Mouse (Mus musculus): ENCODE measurements around the gene Gak. TPM values are rescaled to one million over a fixed set of nuclear protein-coding genes. Genes with fewer than 3 reads are reported as not detected.

Gak gene
- polyA plus RNA-seq, 1 experiment from 2014 or later, result 54.9 TPM

DNA sequence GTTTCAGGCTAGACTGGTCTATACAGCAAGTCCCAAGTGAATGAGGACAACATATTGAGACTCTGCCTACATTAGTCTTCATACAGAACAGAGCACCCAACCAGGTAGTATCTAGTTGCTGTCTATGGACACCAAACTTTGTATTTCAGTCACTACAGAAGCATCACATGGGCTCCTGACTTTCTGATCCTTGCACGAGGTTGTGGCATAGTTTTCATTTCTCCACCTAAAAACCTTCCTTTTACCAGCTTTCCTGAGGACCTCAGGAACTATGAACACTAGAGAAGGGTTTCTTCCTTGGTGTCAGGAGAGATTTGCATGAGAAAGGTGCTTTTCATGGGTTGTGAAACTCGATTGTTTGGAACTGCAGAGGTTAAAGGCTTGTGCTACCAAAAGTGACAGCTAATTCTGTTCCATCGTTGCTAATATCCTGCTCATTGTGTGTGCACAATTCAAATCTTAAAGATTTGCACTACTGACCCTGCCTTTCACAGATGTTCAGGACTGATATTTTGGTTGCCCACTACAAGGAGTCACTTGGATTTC is 38.9 kb upstream of the Gak start:
- H3K4me2 ChIP-seq, result peak overlapping the region; percentile 69
- no peaks in the 10 kb centered on the region for H3K36me3 ChIP-seq (replicated peaks)
- H3K9ac ChIP-seq, result peak overlapping the region; percentile 64
- peaks cover 22% of the 10 kb centered on the region for H3K4me1 ChIP-seq
- H3K27me3 ChIP-seq (replicated peaks), result peaks cover 6% of the 10 kb centered on the region; the same call in 1 of the 2 replicates
- peak overlapping the region; percentile 50 for H3K4me3 ChIP-seq
- peak overlapping the region; percentile 87 for H3K27ac ChIP-seq
- WGBS, result 9% methylated on average over 3 of the region's 3 CpGs
- ATAC-seq (replicated peaks), result no peak; the same call in 1 of the 2 replicates
- H3K9me3 ChIP-seq, result no peaks in the 10 kb centered on the region; the same call in 1 of the 2 replicates

- WGBS, result 88% methylated on average over 2 of the region's 2 CpGs
- H3K4me2 ChIP-seq, result no peak overlapping the region
- no peak overlapping the region for H3K4me3 ChIP-seq
- H3K9ac ChIP-seq, result no peak overlapping the region
- no peak for ATAC-seq (replicated peaks)
- H3K27ac ChIP-seq, result no peak overlapping the region
- H3K27me3 ChIP-seq (replicated peaks), result peaks cover 8% of the 10 kb centered on the region; the same call in 1 of the 2 replicates
- no peaks in the 10 kb centered on the region; the same call in 1 of the 2 replicates for H3K9me3 ChIP-seq
- H3K36me3 ChIP-seq (replicated peaks), result no peaks in the 10 kb centered on the region
- peaks cover 22% of the 10 kb centered on the region for H3K4me1 ChIP-seq
Measured at GRCm38 (mm10) chr5:108667370-108667769, 37.8 kb upstream of the Gak start.

GRCm38 (mm10) chr5:108665066-108665465 is 35.5 kb upstream of the Gak start:
- no peak for ATAC-seq (replicated peaks)

DNA sequence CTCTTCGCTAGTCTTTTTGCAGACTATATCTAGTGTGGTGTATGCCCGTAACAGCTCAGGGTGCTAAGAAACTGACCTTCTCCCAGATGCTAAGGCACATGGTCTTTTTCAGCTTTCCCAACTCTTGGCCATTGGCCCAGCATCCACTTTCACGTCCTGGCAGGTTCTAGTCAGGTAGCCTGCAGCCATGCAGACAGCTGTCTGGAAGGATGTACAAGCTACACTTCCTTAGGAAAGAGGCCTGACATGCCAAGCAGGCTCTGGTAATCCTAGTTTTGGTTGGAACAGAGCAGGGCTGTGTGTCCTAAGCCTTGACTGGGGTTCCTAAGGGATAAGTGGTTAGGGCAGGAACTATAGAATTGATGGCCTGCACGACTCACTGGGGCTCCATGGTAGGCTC is 33.2 kb upstream of the Gak start:
- Histone ChIP-seq H3K27me3 (replicated peaks) (peaks cover 8% of the 10 kb centered on the region; the same call in 1 of the 2 replicates), H3K27ac (no peak overlapping the region), H3K9ac (no peak overlapping the region), H3K4me3 (no peak overlapping the region), H3K4me2 (no peak overlapping the region), H3K9me3 (no peaks in the 10 kb centered on the region), H3K36me3 (replicated peaks) (no peaks in the 10 kb centered on the region), H3K4me1 (peaks cover 29% of the 10 kb centered on the region)
- ATAC-seq (replicated peaks), result no peak
- 84% methylated on average over 4 of the region's 4 CpGs for WGBS

More at GRCm38 (mm10) chr5:108665066-108665465, 35.5 kb upstream of the Gak start:
- Histone ChIP-seq H3K9ac (no peak overlapping the region), H3K4me2 (no peak overlapping the region), H3K36me3 (replicated peaks) (no peaks in the 10 kb centered on the region), H3K4me1 (peaks cover 22% of the 10 kb centered on the region), H3K9me3 (no peaks in the 10 kb centered on the region), H3K27me3 (replicated peaks) (peaks cover 8% of the 10 kb centered on the region; the same call in 1 of the 2 replicates), H3K4me3 (no peak overlapping the region), H3K27ac (no peak overlapping the region)
- 33% methylated on average over 3 of the region's 3 CpGs for WGBS

DNA sequence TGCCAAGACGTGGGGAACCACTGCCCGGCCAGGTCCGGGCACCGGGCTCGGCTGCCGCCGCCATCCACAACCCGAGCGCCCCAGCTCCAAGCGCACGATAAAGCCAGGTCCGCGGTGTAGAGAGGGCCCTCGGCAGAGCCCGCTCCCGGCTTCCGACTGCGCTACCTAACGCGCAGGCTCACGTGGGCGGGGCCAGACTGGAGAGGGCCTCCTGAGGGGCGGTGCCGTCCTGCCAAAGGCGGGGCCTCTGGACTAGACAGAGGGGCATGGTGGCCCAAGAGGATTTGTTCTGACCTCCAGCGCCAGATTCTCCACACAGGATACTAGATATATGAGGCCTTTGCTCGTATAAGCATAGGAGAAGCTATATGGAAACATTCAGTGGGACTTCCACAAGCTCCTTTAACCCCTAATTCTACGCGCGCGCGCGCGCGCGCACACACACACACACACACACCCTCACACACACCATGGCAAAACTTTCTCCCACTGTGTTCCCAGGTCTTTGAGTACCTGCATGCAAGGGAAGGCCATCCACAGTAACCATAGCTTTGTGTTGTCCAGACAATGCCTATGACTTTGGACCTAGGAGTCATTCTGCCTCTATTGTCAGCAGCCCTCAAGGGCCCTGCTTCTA is 31.2 kb upstream of the Gak start:
- Histone ChIP-seq H3K4me1 (peaks cover 31% of the 10 kb centered on the region), H3K27me3 (replicated peaks) (peaks cover 8% of the 10 kb centered on the region; the same call in 1 of the 2 replicates), H3K27ac (peak overlapping the region; percentile 54), H3K4me3 (peak overlapping the region; percentile 76), H3K4me2 (peak overlapping the region; percentile 81), H3K36me3 (replicated peaks) (no peaks in the 10 kb centered on the region), H3K9me3 (no peaks in the 10 kb centered on the region), H3K9ac (peak overlapping the region; percentile 88)
- ATAC-seq (replicated peaks), result peak; percentile 98
- 11% methylated on average over 36 of the region's 36 CpGs for WGBS

GRCm38 (mm10) chr5:108659698-108660631 is 30.4 kb upstream of the Gak start, which contains the start of gene Idua:
Gene Idua (plus strand): TSS chr5:108660331.
- Histone ChIP-seq H3K4me3 (peak within 1 kb of the TSS; percentile 76), H3K4me2 (peak within 1 kb of the TSS; percentile 81), H3K36me3 (replicated peaks) (0 out of 2 replicates have a peak, but pooled peaks cover 3% of the 10 kb centered on the region), H3K27me3 (replicated peaks) (peaks cover 4% of the 10 kb centered on the region; the same call in 1 of the 2 replicates), H3K4me1 (peaks cover 31% of the 10 kb centered on the region), H3K9me3 (no peaks in the 10 kb centered on the region), H3K27ac (peak within 1 kb of the TSS; percentile 54), H3K9ac (peak within 1 kb of the TSS; percentile 88)
- ATAC-seq (replicated peaks), result peak; percentile 57
- 9% methylated on average over 24 of the region's 24 CpGs for WGBS

DNA sequence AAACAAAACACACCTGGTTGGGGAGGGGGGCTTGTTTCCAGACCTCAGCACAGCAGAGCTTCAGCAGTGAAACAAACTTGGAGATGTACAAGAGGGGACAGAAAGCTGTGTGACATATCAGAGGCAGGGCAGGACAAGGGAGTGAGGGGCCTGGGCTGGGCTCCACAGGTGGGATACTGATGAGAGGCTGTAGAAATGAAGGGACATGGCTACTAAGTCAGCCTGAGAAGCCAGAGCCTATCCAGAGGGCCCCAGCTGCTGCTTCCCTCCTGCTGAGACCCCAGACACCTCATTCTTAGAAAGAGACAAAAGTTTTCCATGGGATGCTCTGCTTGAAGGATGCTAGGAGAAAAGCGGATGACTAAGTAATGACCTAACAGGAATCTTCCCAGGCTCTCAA is 29.1 kb upstream of the Gak start:
- Histone ChIP-seq H3K9ac (no peak overlapping the region), H3K36me3 (replicated peaks) (peaks cover 16% of the 10 kb centered on the region; the same call in 1 of the 2 replicates), H3K4me3 (no peak overlapping the region), H3K27me3 (replicated peaks) (0 out of 2 replicates have a peak, but pooled peaks cover 3% of the 10 kb centered on the region), H3K27ac (no peak overlapping the region), H3K9me3 (no peaks in the 10 kb centered on the region), H3K4me1 (peaks cover 31% of the 10 kb centered on the region), H3K4me2 (0 out of 2 replicates have a peak overlapping the region, but pooled peaks have one; percentile 81)
- 86% methylated on average over 1 of the region's 1 CpGs for WGBS
- no peak for ATAC-seq (replicated peaks)

DNA sequence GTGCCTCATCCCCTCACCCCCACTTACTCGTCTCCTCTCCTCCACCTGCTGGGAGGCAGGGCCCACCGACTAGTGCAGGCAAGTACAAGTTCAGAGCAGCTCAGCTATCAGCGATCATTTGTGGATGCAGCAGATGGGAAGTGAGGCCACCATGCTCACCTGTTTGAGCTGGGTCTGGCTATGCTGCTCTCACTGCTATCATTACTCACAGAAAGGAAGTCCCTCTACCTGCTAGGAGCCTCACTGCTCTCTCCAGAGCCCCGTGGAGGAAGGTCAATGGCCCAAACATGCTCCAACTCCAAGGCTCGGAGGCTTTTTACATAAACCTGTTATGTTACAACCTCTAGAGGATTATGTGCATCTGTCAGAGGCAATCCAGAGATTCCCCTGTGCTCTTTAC is 27.9 kb upstream of the Gak start:
- Histone ChIP-seq H3K4me1 (peaks cover 31% of the 10 kb centered on the region), H3K9ac (no peak overlapping the region), H3K4me3 (no peak overlapping the region), H3K27me3 (replicated peaks) (no peaks in the 10 kb centered on the region), H3K27ac (no peak overlapping the region), H3K36me3 (replicated peaks) (peaks cover 27% of the 10 kb centered on the region; the same call in 1 of the 2 replicates), H3K4me2 (no peak overlapping the region), H3K9me3 (no peaks in the 10 kb centered on the region)
- ATAC-seq (replicated peaks), result no peak
- WGBS, result 83% methylated on average over 5 of the region's 5 CpGs

- 94% methylated on average over 15 of the region's 15 CpGs for WGBS
- no peaks in the 10 kb centered on the region for H3K9me3 ChIP-seq
- peaks cover 27% of the 10 kb centered on the region; the same call in 1 of the 2 replicates for H3K36me3 ChIP-seq (replicated peaks)
- H3K4me3 ChIP-seq, result no peak overlapping the region
- H3K4me2 ChIP-seq, result no peak overlapping the region
- no peak overlapping the region for H3K27ac ChIP-seq
- H3K4me1 ChIP-seq, result peaks cover 29% of the 10 kb centered on the region
- no peak overlapping the region for H3K9ac ChIP-seq
- H3K27me3 ChIP-seq (replicated peaks), result no peaks in the 10 kb centered on the region
- no peak for ATAC-seq (replicated peaks)
Measured at GRCm38 (mm10) chr5:108655891-108656650, 26.5 kb upstream of the Gak start.

- Histone ChIP-seq H3K27ac (no peak overlapping the region), H3K36me3 (replicated peaks) (peaks cover 27% of the 10 kb centered on the region; the same call in 1 of the 2 replicates), H3K27me3 (replicated peaks) (no peaks in the 10 kb centered on the region), H3K9me3 (no peaks in the 10 kb centered on the region), H3K4me1 (peaks cover 25% of the 10 kb centered on the region), H3K4me2 (no peak overlapping the region), H3K9ac (no peak overlapping the region), H3K4me3 (no peak overlapping the region)
- WGBS, result 95% methylated on average over 9 of the region's 9 CpGs
- ATAC-seq (replicated peaks), result no peak
Measured at GRCm38 (mm10) chr5:108655381-108655780, 25.8 kb upstream of the Gak start.

DNA sequence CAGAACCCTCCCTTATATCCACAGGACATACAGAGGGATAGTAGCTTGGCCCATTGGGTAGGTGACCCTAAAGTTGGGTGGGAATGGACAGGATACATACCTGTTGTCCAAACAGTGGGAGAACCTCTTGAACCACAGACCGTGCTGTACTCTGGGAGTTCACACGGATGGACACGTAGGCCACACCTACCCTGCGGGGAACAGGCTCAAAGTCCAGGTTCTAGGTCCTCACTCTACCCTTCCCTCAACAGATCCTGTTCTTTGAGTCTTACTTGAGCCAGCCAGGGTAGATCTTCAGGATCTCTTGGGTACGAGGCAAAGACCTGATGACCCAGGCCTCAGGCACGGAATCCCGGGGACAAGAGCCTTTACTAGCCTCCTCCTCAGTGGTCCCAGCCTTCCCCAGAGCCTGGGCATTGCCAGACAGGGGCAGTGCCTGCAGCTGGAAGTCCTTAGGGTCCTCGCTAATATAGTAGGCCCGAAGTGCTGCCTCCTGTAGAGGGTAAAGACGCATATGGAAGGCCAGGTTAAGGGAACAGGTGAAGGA is 25.0 kb upstream of the Gak start:
- H3K4me1 ChIP-seq, result peaks cover 20% of the 10 kb centered on the region
- no peak overlapping the region for H3K4me2 ChIP-seq
- H3K36me3 ChIP-seq (replicated peaks), result peaks cover 29% of the 10 kb centered on the region; the same call in 1 of the 2 replicates
- no peaks in the 10 kb centered on the region for H3K9me3 ChIP-seq
- H3K4me3 ChIP-seq, result no peak overlapping the region
- no peaks in the 10 kb centered on the region for H3K27me3 ChIP-seq (replicated peaks)
- H3K9ac ChIP-seq, result no peak overlapping the region
- WGBS, result 94% methylated on average over 10 of the region's 10 CpGs
- no peak for ATAC-seq (replicated peaks)
- H3K27ac ChIP-seq, result no peak overlapping the region

Measured in midbrain, embryonic 15.5 days (tissue).